Comparison of ENCODE assay signal across 18 mouse cellular contexts in the genomic region with DNA sequence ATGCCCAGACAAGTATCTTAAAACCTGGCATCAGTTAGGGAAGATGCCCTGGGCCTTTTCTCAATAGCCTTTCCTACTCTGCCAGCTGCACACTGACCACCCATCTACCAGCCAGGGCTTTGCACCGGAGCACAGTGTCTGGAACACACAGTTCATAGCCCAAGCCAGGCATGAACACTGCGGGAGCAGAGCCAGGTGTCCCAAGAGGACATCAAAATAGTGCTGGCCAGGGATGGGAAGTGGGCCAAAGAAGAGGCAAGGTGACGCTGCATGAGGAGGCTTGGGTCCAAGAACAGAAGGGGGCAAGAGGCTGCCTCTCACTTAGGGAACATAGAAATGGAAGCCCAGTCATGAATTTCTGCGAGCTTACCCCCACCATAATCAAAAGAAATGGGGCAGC. TPM values are rescaled to one million over a fixed set of nuclear protein-coding genes. Genes with fewer than 3 reads are reported as not detected.
DNase-seq lines count a peak whose midpoint lies in the region; ATAC-seq and TF ChIP-seq lines count a peak whose summit lies in the region.
"Had no signal": no experiment of that assay in that cellular context is flagged by ENCODE, and none has a peak within 500 bp of the region (broad histone marks: within the 10 kb centered on the region; RNA-seq: fewer than 3 reads in every experiment).

No protein-coding gene starts in this region.

- TF ChIP-seq EP300 in heart, postnatal 0 days (IDR thresholded peaks at IDR 0.05; ENCODE audit: low read depth) = no peak

- no peak overlapping the region for H3K4me2 ChIP-seq in kidney, embryonic 14.5 days (replicated peaks; ENCODE audit: low read depth, low read length)
- no peak overlapping the region for H3K4me2 ChIP-seq in heart, postnatal 0 days (ENCODE audit: low read depth, low read length)
- no peak overlapping the region for H3K4me2 ChIP-seq in intestine, embryonic 15.5 days (replicated peaks)
- H3K4me2 ChIP-seq: embryonic facial prominence, embryonic 15.5 days; liver, embryonic 12.5 days had no signal

- peaks cover 28% of the 10 kb centered on the region for H3K4me1 ChIP-seq in kidney, embryonic 14.5 days (ENCODE audit: control insufficient read depth, insufficient read depth, low read length)
- H3K4me1 ChIP-seq in heart, postnatal 0 days (ENCODE audit: control insufficient read depth, insufficient read depth) = peaks cover 43% of the 10 kb centered on the region
- H3K4me1 ChIP-seq in intestine, embryonic 15.5 days (replicated peaks) = peaks cover 6% of the 10 kb centered on the region
- H3K4me1 ChIP-seq: liver, embryonic 12.5 days had no signal

- no peaks in the 10 kb centered on the region for H3K9me3 ChIP-seq in kidney, embryonic 14.5 days (ENCODE audit: control insufficient read depth, low read length)
- no peaks in the 10 kb centered on the region for H3K9me3 ChIP-seq in heart, postnatal 0 days (replicated peaks; ENCODE audit: control insufficient read depth, low read length)
- no peaks in the 10 kb centered on the region for H3K9me3 ChIP-seq in intestine, embryonic 15.5 days
- H3K9me3 ChIP-seq: embryonic facial prominence, embryonic 15.5 days; liver, embryonic 12.5 days; megakaryocyte, embryonic 14.5 days had no signal

- peak; percentile 53 for DNase-seq in gastrocnemius, adult 18-20 months (ENCODE audit: low spot score)
- no peak for DNase-seq in gastrocnemius, adult 8-10 months (ENCODE audit: low spot score in 2 of 2)
- peak; percentile 61 for DNase-seq in kidney, adult 11 months
- DNase-seq in adrenal gland, postnatal 14 days = peak; percentile 71
- DNase-seq in heart, postnatal 0 days (ENCODE audit: low spot score) = no peak
- DNase-seq in layer of hippocampus, adult 2 months (ENCODE audit: low spot score in 2 of 2) = no peak
- DNase-seq: thymus, postnatal 4 days had no signal

- no peak overlapping the region for H3K27ac ChIP-seq in kidney, embryonic 14.5 days (ENCODE audit: low read depth, low read length)
- no peak overlapping the region; the same call in 1 of the 2 replicates for H3K27ac ChIP-seq in heart, postnatal 0 days (ENCODE audit: low read depth)
- H3K27ac ChIP-seq in intestine, embryonic 15.5 days = no peak overlapping the region
- no peak overlapping the region for H3K27ac ChIP-seq in layer of hippocampus, adult 2 months
- H3K27ac ChIP-seq: embryonic facial prominence, embryonic 15.5 days; left cerebral cortex, adult 2 months; liver, embryonic 12.5 days had no signal

- no peak for TF ChIP-seq CTCF in heart, postnatal 0 days (IDR thresholded peaks at IDR 0.05; ENCODE audit: low read depth)
- TF ChIP-seq CTCF in layer of hippocampus, adult 2 months (conservative IDR thresholded peaks at IDR 0.05) = no peak

- no peak overlapping the region for H3K9ac ChIP-seq in kidney, embryonic 14.5 days (ENCODE audit: low read depth, low read length)
- H3K9ac ChIP-seq in heart, postnatal 0 days (replicated peaks; ENCODE audit: low read depth, low read length) = no peak overlapping the region
- no peak overlapping the region for H3K9ac ChIP-seq in intestine, embryonic 15.5 days
- H3K9ac ChIP-seq: embryonic facial prominence, embryonic 15.5 days; liver, embryonic 12.5 days had no signal

- no peaks in the 10 kb centered on the region for H3K36me3 ChIP-seq in kidney, embryonic 14.5 days (ENCODE audit: control insufficient read depth, insufficient read depth, low read length)
- H3K36me3 ChIP-seq in heart, postnatal 0 days (replicated peaks; ENCODE audit: control insufficient read depth, insufficient read depth, low read length) = no peaks in the 10 kb centered on the region
- no peaks in the 10 kb centered on the region for H3K36me3 ChIP-seq in intestine, embryonic 15.5 days
- H3K36me3 ChIP-seq: embryonic facial prominence, embryonic 15.5 days; liver, embryonic 12.5 days had no signal

- ATAC-seq in kidney, embryonic 14.5 days (ENCODE audit: low FRiP score, low TSS enrichment) = no peak
- ATAC-seq in heart, postnatal 0 days (ENCODE audit: insufficient read depth, low read depth) = peak; percentile 24; the same call in 1 of the 2 replicates
- ATAC-seq in intestine, embryonic 15.5 days = no peak
- ATAC-seq: CD4-positive, CD25-positive, alpha-beta regulatory T cell, adult 4 months; forebrain, embryonic 14.5 days; liver, embryonic 12.5 days; lung, postnatal 0 days had no signal

- H3K27me3 ChIP-seq in kidney, embryonic 14.5 days (ENCODE audit: control insufficient read depth, insufficient read depth, low read length) = no peaks in the 10 kb centered on the region
- H3K27me3 ChIP-seq in heart, postnatal 0 days (ENCODE audit: control insufficient read depth, insufficient read depth, low read length) = no peaks in the 10 kb centered on the region
- H3K27me3 ChIP-seq in intestine, embryonic 15.5 days (replicated peaks) = no peaks in the 10 kb centered on the region
- H3K27me3 ChIP-seq: embryonic facial prominence, embryonic 15.5 days had no signal

- no peak overlapping the region for H3K4me3 ChIP-seq in kidney, embryonic 14.5 days (ENCODE audit: low read length)
- H3K4me3 ChIP-seq in heart, postnatal 0 days (ENCODE audit: low read depth, low read length) = no peak overlapping the region
- H3K4me3 ChIP-seq in intestine, embryonic 15.5 days (replicated peaks) = no peak overlapping the region
- H3K4me3 ChIP-seq in layer of hippocampus, adult 2 months = no peak overlapping the region
- H3K4me3 ChIP-seq: embryonic facial prominence, embryonic 15.5 days; left cerebral cortex, adult 2 months; liver, embryonic 12.5 days; megakaryocyte, embryonic 14.5 days had no signal

- 87% methylated on average over 4 of the region's 4 CpGs for WGBS in kidney, embryonic 14.5 days
- WGBS in heart, postnatal 0 days = 43% methylated on average over 4 of the region's 4 CpGs
- 84% methylated on average over 4 of the region's 4 CpGs for WGBS in intestine, embryonic 15.5 days

RNA-seq across cellular contexts. Expression of gene Tns1, which starts 18.6 kb away (rescaled TPM):
- total RNA-seq in gastrocnemius, adult 18-20 months (2021) = 100 to 1,000 TPM; 226 to 298 TPM
- total RNA-seq in gastrocnemius, adult 8-10 months (2022) = 100 to 1,000 TPM; 217 to 331 (median 279) TPM
- polyA plus RNA-seq in kidney, embryonic 14.5 days (2014; fragmentation: Nextera tagmentation; extraction: Ambion mirVana) = 40.1 and 59.2 TPM in 2 replicates
- 325 and 411 TPM in 2 replicates for total RNA-seq in adrenal gland, postnatal 14 days (2021)
- total RNA-seq in heart, postnatal 0 days (2014; rRNA removed; ENCODE audit: low replicate concordance) = 458 and 512 TPM in 2 replicates
- 108 and 125 TPM in 2 replicates for polyA plus RNA-seq in heart, postnatal 0 days (2015; fragmentation: Nextera tagmentation; extraction: Ambion mirVana)
- polyA plus RNA-seq in intestine, embryonic 15.5 days (2015; fragmentation: Nextera tagmentation; extraction: Ambion mirVana) = 23.1 and 29.1 TPM in 2 replicates
- 10 to 100 TPM; 41.3 to 43.3 TPM for total RNA-seq in layer of hippocampus, adult 2 months (2021)

RNA-seq across cellular contexts. Expression of gene Rufy4, which starts 19.7 kb away (rescaled TPM):
- under 1 TPM; 0.09 to 0.11 TPM for total RNA-seq in gastrocnemius, adult 18-20 months (2021)
- not detected for total RNA-seq in gastrocnemius, adult 8-10 months (2022)
- polyA plus RNA-seq in kidney, embryonic 14.5 days (2014; fragmentation: Nextera tagmentation; extraction: Ambion mirVana) = not detected in 2 replicates
- total RNA-seq in adrenal gland, postnatal 14 days (2021) = 3.6 and 4.1 TPM in 2 replicates
- 0.58 TPM in 1 of 2 replicates, not detected in the other for total RNA-seq in heart, postnatal 0 days (2014; rRNA removed; ENCODE audit: low replicate concordance)
- polyA plus RNA-seq in heart, postnatal 0 days (2015; fragmentation: Nextera tagmentation; extraction: Ambion mirVana) = 0.37 and 0.52 TPM in 2 replicates
- 0.18 and 0.34 TPM in 2 replicates for polyA plus RNA-seq in intestine, embryonic 15.5 days (2015; fragmentation: Nextera tagmentation; extraction: Ambion mirVana)
- under 1 TPM in 1 of 2 experiments, not detected in 1; 0.25 TPM for total RNA-seq in layer of hippocampus, adult 2 months (2021)
- total RNA-seq: layer of hippocampus, adult 18-20 months had no signal
- polyA plus RNA-seq: CD4-positive, CD25-positive, alpha-beta regulatory T cell, adult 4 months had no signal

RNA-seq across cellular contexts. Expression of gene Cxcr2, which starts 48.1 kb away (rescaled TPM):
- not detected for total RNA-seq in gastrocnemius, adult 18-20 months (2021)
- not detected for total RNA-seq in gastrocnemius, adult 8-10 months (2022)
- polyA plus RNA-seq in kidney, embryonic 14.5 days (2014; fragmentation: Nextera tagmentation; extraction: Ambion mirVana) = 0.10 TPM in 1 of 2 replicates, not detected in the other
- 0.19 and 1.8 TPM in 2 replicates for total RNA-seq in adrenal gland, postnatal 14 days (2021)
- total RNA-seq in heart, postnatal 0 days (2014; rRNA removed; ENCODE audit: low replicate concordance) = not detected in 2 replicates
- 0.08 and 0.15 TPM in 2 replicates for polyA plus RNA-seq in heart, postnatal 0 days (2015; fragmentation: Nextera tagmentation; extraction: Ambion mirVana)
- polyA plus RNA-seq in intestine, embryonic 15.5 days (2015; fragmentation: Nextera tagmentation; extraction: Ambion mirVana) = 0.24 and 0.35 TPM in 2 replicates
- not detected for total RNA-seq in layer of hippocampus, adult 2 months (2021)
- total RNA-seq: layer of hippocampus, adult 18-20 months; left cerebral cortex, adult 2 months had no signal
- polyA plus RNA-seq: CD4-positive, CD25-positive, alpha-beta regulatory T cell, adult 4 months; testis, adult 2 months had no signal

Comparison
In these comparisons a context has a peak if more than half of its experiments do, and no peak if none do; other contexts are left out.
1. DNase-seq: peak in gastrocnemius, adult 18-20 months (single experiment), kidney, adult 11 months (single experiment) and adrenal gland, postnatal 14 days (single experiment); none in gastrocnemius, adult 8-10 months (0 of 2), heart, postnatal 0 days (single experiment) and layer of hippocampus, adult 2 months (0 of 2).